Mouse (Mus musculus): Measurements from ENCODE around the gene Rfx7.

DNA sequence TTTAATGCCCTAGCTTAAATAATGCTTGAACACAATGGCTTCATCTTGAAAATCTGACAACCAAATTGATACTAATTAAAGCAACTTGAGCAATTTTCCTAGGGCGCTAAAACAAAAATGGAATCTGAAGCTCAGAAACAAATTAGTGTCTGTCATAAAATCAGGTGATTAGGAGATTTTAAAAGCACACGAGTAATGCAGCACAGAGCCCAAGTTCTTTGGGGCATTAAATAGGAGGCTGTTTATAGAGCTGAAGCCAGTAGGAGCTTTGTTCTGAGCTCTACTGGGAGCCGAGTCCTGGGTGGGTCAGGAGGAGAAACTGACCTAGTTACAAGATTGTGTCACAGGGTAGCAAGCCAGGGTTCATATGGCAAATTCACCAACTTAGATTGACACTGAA lies 34.9 kb upstream of the Rfx7 start:
- no peak for TF ChIP-seq CTCF (IDR thresholded peaks at IDR 0.05; ENCODE audit: extremely low read depth, insufficient read depth, insufficient read length, insufficient replicate concordance)
- no peak for TF ChIP-seq POLR2A (IDR thresholded peaks at IDR 0.05; ENCODE audit: low read depth, low read length)
